In the genomic region with DNA sequence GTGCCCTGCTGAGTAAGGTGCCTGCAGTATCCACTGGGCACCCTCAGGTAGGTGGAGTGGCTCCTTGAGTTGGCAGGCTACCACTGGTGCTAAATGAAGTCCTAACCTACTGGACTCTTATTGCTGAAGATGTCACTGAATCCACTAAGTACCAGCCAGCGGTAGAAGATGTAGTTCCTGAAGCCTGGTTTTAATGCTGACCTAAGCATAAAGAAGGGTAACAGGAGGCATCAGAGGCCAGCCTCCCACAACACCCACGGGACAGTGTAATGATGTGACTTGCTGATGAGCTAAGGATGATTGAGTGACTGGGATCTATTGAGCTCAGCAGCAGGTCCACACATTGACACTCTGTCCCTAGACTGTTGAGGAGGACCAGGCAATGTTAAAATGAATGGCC, we compare ENCODE assay signal across 28 mouse cellular contexts. TPM values are rescaled to one million over a fixed set of nuclear protein-coding genes. Genes with fewer than 3 reads are reported as not detected.
A peak's percentile ranks its signal among the peaks of the same experiment; 100 is the strongest.
DNase-seq lines count a peak whose midpoint lies in the region; ATAC-seq and TF ChIP-seq lines count a peak whose summit lies in the region.
"Had no signal": no experiment of that assay in that cellular context is flagged by ENCODE, and none has a peak within 500 bp of the region (broad histone marks: within the 10 kb centered on the region; RNA-seq: fewer than 3 reads in every experiment).

No protein-coding gene starts in this region.

- no peak for TF ChIP-seq POLR2A in CH12.LX (IDR thresholded peaks at IDR 0.05; ENCODE audit: low read depth, low read length)

- H3K4me1 ChIP-seq in intestine, embryonic 14.5 days (replicated peaks; ENCODE audit: control insufficient read depth, insufficient read depth, low read length) = peaks cover 6% of the 10 kb centered on the region
- no peaks in the 10 kb centered on the region for H3K4me1 ChIP-seq in intestine, postnatal 0 days (replicated peaks; ENCODE audit: control insufficient read depth, insufficient read depth, low read length)
- H3K4me1 ChIP-seq in CH12.LX (ENCODE audit: control insufficient read depth in 1 of 2, insufficient read depth in 2 of 2) (peaks cover 3% of the 10 kb centered on the region in 2 experiments; a peak in 1 of 4 replicates), ES-E14 (ENCODE audit: control insufficient read depth in 2 of 2, insufficient read depth in 2 of 2, low read length in 2 of 2, poor library complexity in 1 of 2) (no peaks in the 10 kb centered on the region)
- H3K4me1 ChIP-seq: embryonic facial prominence, embryonic 13.5 days; embryonic facial prominence, embryonic 15.5 days; forebrain, embryonic 10.5 days had no signal

- no peak overlapping the region for H3K27ac ChIP-seq in intestine, embryonic 14.5 days (ENCODE audit: low read depth)
- no peak overlapping the region for H3K27ac ChIP-seq in intestine, postnatal 0 days (ENCODE audit: low read depth, low read length)
- no peak overlapping the region for H3K27ac ChIP-seq in CH12.LX (ENCODE audit: insufficient read depth, low read depth)
- H3K27ac ChIP-seq in ES-E14 (ENCODE audit: insufficient read depth, low read depth, low read length, poor library complexity, severe bottlenecking) = no peak overlapping the region
- H3K27ac ChIP-seq: embryonic facial prominence, embryonic 13.5 days; embryonic facial prominence, embryonic 15.5 days; forebrain, embryonic 10.5 days; forebrain, embryonic 12.5 days had no signal

- WGBS in intestine, embryonic 14.5 days = 72% methylated on average over 2 of the region's 2 CpGs
- 86% methylated on average over 2 of the region's 2 CpGs for WGBS in intestine, postnatal 0 days

- TF ChIP-seq EP300 in CH12.LX (IDR thresholded peaks at IDR 0.05; ENCODE audit: low read length) = no peak

- no peak overlapping the region for H3K4me2 ChIP-seq in intestine, embryonic 14.5 days (ENCODE audit: low read length)
- H3K4me2 ChIP-seq in intestine, postnatal 0 days (replicated peaks; ENCODE audit: low read depth) = no peak overlapping the region
- no peak overlapping the region for H3K4me2 ChIP-seq in CH12.LX (ENCODE audit: insufficient read depth, low read depth, poor library complexity, severe bottlenecking)
- H3K4me2 ChIP-seq: embryonic facial prominence, embryonic 13.5 days; embryonic facial prominence, embryonic 15.5 days; forebrain, embryonic 12.5 days had no signal

- dilution Hi-C loops in CH12.LX (cut with MboI; ENCODE audit: extremely low pct_ligation_motif_present, extremely low pct_unique_long_range_greater_than_20kb, low sequenced_read_pairs) = no loop called here

- no peak for ATAC-seq in intestine, embryonic 14.5 days (replicated peaks; ENCODE audit: low FRiP score, low TSS enrichment, low read depth)
- no peak for ATAC-seq in intestine, postnatal 0 days
- ATAC-seq: activated CD4-positive, CD25-positive, alpha-beta regulatory T cell, adult 4 months; forebrain, embryonic 14.5 days; forebrain, embryonic 16.5 days; Patski had no signal

- H3K79me2 ChIP-seq in CH12.LX (replicated peaks; ENCODE audit: control insufficient read depth, extremely low read depth, insufficient read depth, poor library complexity, severe bottlenecking) = no peaks in the 10 kb centered on the region

- DNase-seq in intestine, embryonic 14.5 days (ENCODE audit: low spot score) = peak; percentile 32
- no peak for DNase-seq in CH12.LX (ENCODE audit: extremely low read depth)
- DNase-seq in ES-E14 (ENCODE audit: low read depth, low spot score) = no peak
- DNase-seq in frontal cortex, postnatal 36 days (ENCODE audit: low spot score in 2 of 2) = no peak
- DNase-seq in layer of hippocampus, adult 9-10 months (ENCODE audit: low spot score) = no peak
- DNase-seq: adrenal gland, adult 8-10 months; adrenal gland, postnatal 14 days; adrenal gland, postnatal 36 days; cerebellum, adult 11-12 months; cerebellum, adult 2 months; cerebellum, adult 9-10 months; cerebellum, postnatal 14 days; cerebellum, postnatal 36 days; embryo, embryonic 11 days had no signal

- H3K36me3 ChIP-seq in intestine, embryonic 14.5 days (ENCODE audit: control insufficient read depth, insufficient read depth, low read length) = no peaks in the 10 kb centered on the region
- no peaks in the 10 kb centered on the region for H3K36me3 ChIP-seq in intestine, postnatal 0 days (ENCODE audit: control insufficient read depth, insufficient read depth)
- H3K36me3 ChIP-seq in CH12.LX (replicated peaks in 1 of 2; ENCODE audit: control insufficient read depth in 1 of 2, insufficient read depth in 1 of 2, low read length in 1 of 2) (no peaks in the 10 kb centered on the region), ES-E14 (ENCODE audit: control insufficient read depth, insufficient read depth, low read length, poor library complexity, severe bottlenecking) (no peaks in the 10 kb centered on the region)
- H3K36me3 ChIP-seq: embryonic facial prominence, embryonic 13.5 days; embryonic facial prominence, embryonic 15.5 days; forebrain, embryonic 10.5 days; forebrain, embryonic 12.5 days had no signal

- in situ Hi-C loops in CH12.LX (cut with MboI; ENCODE audit: low pct_ligation_motif_present, low pct_unique_long_range_greater_than_20kb, low sequenced_read_pairs) (no loop called here), ES-E14 (cut with MboI; ENCODE audit: low sequenced_read_pairs in 2 of 2, unreplicated experiment in 2 of 2) (no loop called here)

- TF ChIP-seq CTCF in intestine, postnatal 0 days (IDR thresholded peaks at IDR 0.05; ENCODE audit: low read depth) = no peak
- TF ChIP-seq CTCF in CH12.LX (conservative IDR thresholded peaks at IDR 0.05 in 1 of 2, IDR thresholded peaks at IDR 0.05 in 1 of 2; ENCODE audit: low read depth in 2 of 2, low read length in 2 of 2) = no peak

- H3K4me3 ChIP-seq in intestine, embryonic 14.5 days (ENCODE audit: low read depth, low read length) = no peak overlapping the region
- H3K4me3 ChIP-seq in intestine, postnatal 0 days (ENCODE audit: low read depth, low read length) = no peak overlapping the region
- H3K4me3 ChIP-seq in CH12.LX (replicated peaks in 1 of 3; ENCODE audit: low read depth in 2 of 3, low read length in 2 of 3, poor library complexity in 1 of 3) (no peak overlapping the region), ES-E14 (ENCODE audit: insufficient read depth in 1 of 2, low read depth in 1 of 2, low read length in 2 of 2, poor library complexity in 1 of 2, severe bottlenecking in 1 of 2) (no peak overlapping the region)
- H3K4me3 ChIP-seq: embryonic facial prominence, embryonic 13.5 days; embryonic facial prominence, embryonic 15.5 days; erythroblast, embryonic 14.5 days; forebrain, embryonic 10.5 days; forebrain, embryonic 12.5 days had no signal

- no peaks in the 10 kb centered on the region for H3K9me3 ChIP-seq in intestine, embryonic 14.5 days (ENCODE audit: control insufficient read depth, low read length)
- H3K9me3 ChIP-seq in intestine, postnatal 0 days (ENCODE audit: control insufficient read depth) = no peaks in the 10 kb centered on the region
- no peaks in the 10 kb centered on the region for H3K9me3 ChIP-seq in CH12.LX (replicated peaks; ENCODE audit: low read length)
- no peaks in the 10 kb centered on the region for H3K9me3 ChIP-seq in ES-E14 (ENCODE audit: control insufficient read depth, insufficient read depth, low read depth, low read length)
- H3K9me3 ChIP-seq: embryonic facial prominence, embryonic 13.5 days; embryonic facial prominence, embryonic 15.5 days; forebrain, embryonic 10.5 days; forebrain, embryonic 12.5 days had no signal

- TF ChIP-seq RAD21 in CH12.LX (IDR thresholded peaks at IDR 0.05; ENCODE audit: low read depth, low read length) = no peak

- H3K27me3 ChIP-seq in intestine, embryonic 14.5 days (replicated peaks; ENCODE audit: control insufficient read depth, insufficient read depth, low read length) = no peaks in the 10 kb centered on the region
- H3K27me3 ChIP-seq in intestine, postnatal 0 days (replicated peaks; ENCODE audit: control insufficient read depth, insufficient read depth, low read length) = no peaks in the 10 kb centered on the region
- no peaks in the 10 kb centered on the region for H3K27me3 ChIP-seq in CH12.LX (replicated peaks)
- H3K27me3 ChIP-seq: embryonic facial prominence, embryonic 13.5 days; embryonic facial prominence, embryonic 15.5 days; forebrain, embryonic 12.5 days; Patski had no signal

- no peak overlapping the region for H3K9ac ChIP-seq in intestine, embryonic 14.5 days (ENCODE audit: low read length)
- H3K9ac ChIP-seq in intestine, postnatal 0 days (ENCODE audit: low read depth, low read length) = no peak overlapping the region
- no peak overlapping the region for H3K9ac ChIP-seq in CH12.LX (ENCODE audit: insufficient read depth, low read depth)
- no peak overlapping the region for H3K9ac ChIP-seq in ES-E14 (ENCODE audit: insufficient read depth, low read depth, low read length, poor library complexity, severe bottlenecking)
- H3K9ac ChIP-seq: embryonic facial prominence, embryonic 13.5 days; embryonic facial prominence, embryonic 15.5 days; forebrain, embryonic 12.5 days had no signal

TF ChIP-seq in CH12.LX, 34 proteins besides CTCF, POLR2A, EP300 and RAD21:
- TF ChIP-seq MAFK (IDR thresholded peaks at IDR 0.05; ENCODE audit: insufficient replicate concordance, low read length) (peak; percentile 50; the same call in 1 of the 2 replicates), NRF1 (IDR thresholded peaks at IDR 0.05; ENCODE audit: low read depth, low read length) (no peak)

TF ChIP-seq in ES-E14, 5 proteins besides CTCF, POLR2A, EP300 and RAD21:
- TF ChIP-seq ZC3H11A (IDR thresholded peaks at IDR 0.05; ENCODE audit: borderline replicate concordance, low read depth, low read length) (no peak), CHD2 (IDR thresholded peaks at IDR 0.05; ENCODE audit: low read depth, low read length) (no peak), HCFC1 (IDR thresholded peaks at IDR 0.05; ENCODE audit: borderline replicate concordance, insufficient read depth, low read length) (no peak), MAFK (IDR thresholded peaks at IDR 0.05; ENCODE audit: insufficient read depth, low read depth, low read length) (peak; percentile 60), ZNF384 (IDR thresholded peaks at IDR 0.05; ENCODE audit: low read depth, low read length) (no peak)
TF ChIP-seq in ES-E14: peak in this region for 1.

RNA-seq across cellular contexts. Expression of gene Gm8765, which starts 53.6 kb away (rescaled TPM):
- not detected in 2 replicates for polyA plus RNA-seq in intestine, embryonic 14.5 days (2014; fragmentation: Nextera tagmentation; extraction: Ambion mirVana)
- polyA plus RNA-seq in intestine, postnatal 0 days (2015; fragmentation: Nextera tagmentation; extraction: Ambion mirVana) = not detected in 2 replicates
- total RNA-seq in CH12.LX (2012; rRNA removed) = not detected in 2 replicates
- total RNA-seq in CH12.LX (2014; rRNA removed) = not detected in 2 replicates
- polyA plus RNA-seq in CH12.LX (2012; ENCODE audit: insufficient read length, low read depth) = not detected in 2 replicates
- total RNA-seq in ES-E14 (2012; rRNA removed) = not detected in 2 replicates
- total RNA-seq: adrenal gland, adult 18-20 months; adrenal gland, adult 8-10 months; adrenal gland, postnatal 14 days; adrenal gland, postnatal 36 days; common myeloid progenitor, adult 5-6 weeks had no signal
- polyA plus RNA-seq: activated CD4-positive, CD25-positive, alpha-beta regulatory T cell, adult 4 months; C2C12; cerebellum, adult 2 months; embryonic facial prominence, embryonic 13.5 days; embryonic facial prominence, embryonic 15.5 days; erythroblast, embryonic 14.5 days; forebrain, embryonic 10.5 days; forebrain, embryonic 12.5 days; forebrain, embryonic 14.5 days; forebrain, embryonic 16.5 days; frontal cortex, adult 2 months; Patski had no signal
